Mouse (Mus musculus) kidney, embryonic 16.5 days (tissue): Measurements from ENCODE around the gene Kank1. TPM values are rescaled to one million over a fixed set of nuclear protein-coding genes. Genes with fewer than 3 reads are reported as not detected.

Experiments used
- ATAC-seq: fragments of 200-750 bp; cut with Nextera tagmentation; 2 replicates; pipeline ENCODE4 v1.8.0; 2017; ENCODE audit warnings: moderate TSS enrichment; ENCODE audit not compliant: low FRiP score, low TSS enrichment
- H3K27ac ChIP-seq: fragments of 300-500 bp; sonication (generic); 2 replicates; pipeline ENCODE4 v1.5.1; 2014; ENCODE audit warnings: low read length
- H3K27me3 ChIP-seq: fragments of 300-500 bp; sonication (generic); 2 replicates; pipeline ENCODE4 v1.6.1; 2014; ENCODE audit warnings: low read length, control low read depth, mixed read lengths; ENCODE audit not compliant: insufficient read depth
- H3K36me3 ChIP-seq: fragments of 300-500 bp; sonication (generic); 2 replicates; pipeline ENCODE4 v1.6.1; 2014; ENCODE audit warnings: low read length, control low read depth, mixed read lengths; ENCODE audit not compliant: insufficient read depth
- H3K4me1 ChIP-seq: fragments of 300-500 bp; sonication (generic); 2 replicates; pipeline ENCODE4 v1.6.1; 2014; ENCODE audit warnings: low read length, control low read depth, mixed read lengths; ENCODE audit not compliant: insufficient read depth
- H3K4me2 ChIP-seq: fragments of 300-500 bp; sonication (generic); replicated peaks from 2 replicates; pipeline ENCODE4 v1.6.1; 2014; ENCODE audit warnings: low read depth, low read length
- H3K4me3 ChIP-seq: fragments of 300-500 bp; sonication (generic); 2 replicates; pipeline ENCODE4 v1.5.1; 2014; ENCODE audit warnings: mild to moderate bottlenecking, low read length
- H3K9ac ChIP-seq: fragments of 300-500 bp; sonication (generic); replicated peaks from 2 replicates; pipeline ENCODE4 v1.6.1; 2014; ENCODE audit warnings: low read length
- H3K9me3 ChIP-seq: fragments of 300-500 bp; sonication (generic); 2 replicates; pipeline ENCODE4 v1.6.1; 2016; ENCODE audit warnings: low read length, control low read depth
- WGBS: fragments of 180-500 bp; shearing (Covaris S2); extraction: QIAGEN DNeasy Blood & Tissue Kit; methylation state at CpG from one replicate; pipeline ENCODE4 v1.1.7; 2014; 5-methylcytosine and 5-hydroxymethylcytosine counted together
- polyA plus RNA-seq: library from polyadenylated mRNA; unstranded; fragments of >200 nt; fragmentation: Nextera tagmentation; extraction: Ambion mirVana; gene quantifications from 2 replicates; pipeline ENCODE4 v1.2.1, GENCODE M21; 2015

Gene Kank1
- polyA plus RNA-seq, 1 experiment from 2014 or later = 30.9 TPM

GRCm38 (mm10) chr19:25347515-25347914 lies 110.7 kb downstream of the Kank1 start:
- no peak overlapping the region for H3K27ac ChIP-seq
- no peaks in the 10 kb centered on the region for H3K36me3 ChIP-seq
- no peak overlapping the region for H3K9ac ChIP-seq
- H3K4me1 ChIP-seq = peaks cover under 1% of the 10 kb centered on the region; the same call in 1 of the 2 replicates
- H3K27me3 ChIP-seq = no peaks in the 10 kb centered on the region
- no peak for ATAC-seq
- WGBS = 63% methylated on average over 5 of the region's 5 CpGs
- H3K4me3 ChIP-seq = no peak overlapping the region
- no peak overlapping the region for H3K4me2 ChIP-seq
- H3K9me3 ChIP-seq = no peaks in the 10 kb centered on the region

GRCm38 (mm10) chr19:25351257-25351955 lies 114.6 kb downstream of the Kank1 start:
- WGBS = 28% methylated on average over 15 of the region's 15 CpGs
- Histone ChIP-seq H3K27ac (no peak overlapping the region), H3K4me3 (no peak overlapping the region), H3K9ac (no peak overlapping the region), H3K36me3 (no peaks in the 10 kb centered on the region), H3K4me1 (peaks cover 4% of the 10 kb centered on the region; the same call in 1 of the 2 replicates), H3K4me2 (no peak overlapping the region), H3K27me3 (no peaks in the 10 kb centered on the region), H3K9me3 (no peaks in the 10 kb centered on the region)
- no peak for ATAC-seq

- no peak for ATAC-seq
- 38% methylated on average over 11 of the region's 11 CpGs for WGBS
- Histone ChIP-seq H3K27ac (no peak overlapping the region), H3K27me3 (no peaks in the 10 kb centered on the region), H3K9me3 (no peaks in the 10 kb centered on the region), H3K4me3 (no peak overlapping the region), H3K4me2 (no peak overlapping the region), H3K36me3 (no peaks in the 10 kb centered on the region), H3K9ac (no peak overlapping the region), H3K4me1 (peaks cover 14% of the 10 kb centered on the region)
These were observed 120.3 kb downstream of the Kank1 start for GRCm38 (mm10) chr19:25357094-25357493.

- H3K4me2 ChIP-seq = no peak overlapping the region
These were observed 121.8 kb downstream of the Kank1 start for GRCm38 (mm10) chr19:25358486-25359120.

GRCm38 (mm10) chr19:25360571-25361029 lies 123.8 kb downstream of the Kank1 start:
- ATAC-seq = 0 out of 2 replicates have a peak, but pooled peaks have one; percentile 55
- Histone ChIP-seq H3K36me3 (no peaks in the 10 kb centered on the region), H3K27me3 (no peaks in the 10 kb centered on the region), H3K9ac (no peak overlapping the region), H3K4me1 (peaks cover 10% of the 10 kb centered on the region), H3K27ac (no peak overlapping the region), H3K9me3 (no peaks in the 10 kb centered on the region), H3K4me2 (0 out of 2 replicates have a peak overlapping the region, but pooled peaks have one; percentile 2), H3K4me3 (no peak overlapping the region)
- WGBS = 50% methylated on average over 9 of the region's 9 CpGs

More at GRCm38 (mm10) chr19:25358486-25359120, 121.8 kb downstream of the Kank1 start:
- no peak overlapping the region for H3K4me3 ChIP-seq
- no peak overlapping the region for H3K27ac ChIP-seq
- no peaks in the 10 kb centered on the region for H3K36me3 ChIP-seq
- H3K4me1 ChIP-seq = peaks cover 10% of the 10 kb centered on the region
- no peaks in the 10 kb centered on the region for H3K27me3 ChIP-seq
- ATAC-seq = no peak
- no peak overlapping the region for H3K9ac ChIP-seq
- H3K9me3 ChIP-seq = no peaks in the 10 kb centered on the region
- WGBS = 62% methylated on average over 8 of the region's 8 CpGs

GRCm38 (mm10) chr19:25361956-25362355 lies 125.2 kb downstream of the Kank1 start:
- Histone ChIP-seq H3K9ac (no peak overlapping the region), H3K4me3 (no peak overlapping the region), H3K4me2 (no peak overlapping the region), H3K9me3 (no peaks in the 10 kb centered on the region), H3K36me3 (no peaks in the 10 kb centered on the region), H3K27me3 (no peaks in the 10 kb centered on the region), H3K27ac (no peak overlapping the region), H3K4me1 (peaks cover 12% of the 10 kb centered on the region)
- 79% methylated on average over 7 of the region's 7 CpGs for WGBS
- no peak for ATAC-seq

GRCm38 (mm10) chr19:25365698-25366097 lies 128.9 kb downstream of the Kank1 start:
- Histone ChIP-seq H3K36me3 (no peaks in the 10 kb centered on the region), H3K4me1 (peaks cover 7% of the 10 kb centered on the region), H3K27ac (no peak overlapping the region), H3K9me3 (no peaks in the 10 kb centered on the region), H3K9ac (no peak overlapping the region), H3K4me2 (no peak overlapping the region), H3K4me3 (no peak overlapping the region), H3K27me3 (no peaks in the 10 kb centered on the region)
- ATAC-seq = no peak
- WGBS = 74% methylated on average over 5 of the region's 5 CpGs

- 0 out of 2 replicates have a peak, but pooled peaks cover 2% of the 10 kb centered on the region for H3K4me1 ChIP-seq
- H3K4me2 ChIP-seq = no peak overlapping the region
- H3K4me3 ChIP-seq = no peak overlapping the region
- 54% methylated on average over 12 of the region's 12 CpGs for WGBS
- H3K36me3 ChIP-seq = no peaks in the 10 kb centered on the region
- H3K9ac ChIP-seq = no peak overlapping the region
- H3K27me3 ChIP-seq = no peaks in the 10 kb centered on the region
- H3K27ac ChIP-seq = no peak overlapping the region
- no peaks in the 10 kb centered on the region for H3K9me3 ChIP-seq
- no peak for ATAC-seq
These were observed 129.8 kb downstream of the Kank1 start for GRCm38 (mm10) chr19:25366620-25367019.

- Histone ChIP-seq H3K9ac (no peak overlapping the region), H3K9me3 (no peaks in the 10 kb centered on the region), H3K36me3 (no peaks in the 10 kb centered on the region), H3K4me3 (no peak overlapping the region), H3K27me3 (no peaks in the 10 kb centered on the region), H3K27ac (no peak overlapping the region), H3K4me1 (peaks cover 16% of the 10 kb centered on the region), H3K4me2 (no peak overlapping the region)
- WGBS = 92% methylated on average over 9 of the region's 9 CpGs
- ATAC-seq = no peak
These were observed 133.7 kb downstream of the Kank1 start for GRCm38 (mm10) chr19:25370428-25370827.

GRCm38 (mm10) chr19:25372794-25373193 lies 136.0 kb downstream of the Kank1 start:
- Histone ChIP-seq H3K4me3 (no peak overlapping the region), H3K27ac (no peak overlapping the region), H3K36me3 (no peaks in the 10 kb centered on the region), H3K9ac (no peak overlapping the region), H3K9me3 (no peaks in the 10 kb centered on the region), H3K27me3 (no peaks in the 10 kb centered on the region), H3K4me2 (no peak overlapping the region), H3K4me1 (peaks cover 19% of the 10 kb centered on the region)
- WGBS = 88% methylated on average over 7 of the region's 7 CpGs
- ATAC-seq = no peak
